Mouse (Mus musculus): ENCODE measurements around the gene Hoxc12. TPM values are rescaled to one million over a fixed set of nuclear protein-coding genes. Genes with fewer than 3 reads are reported as not detected.

Gene Hoxc12
- polyA plus RNA-seq, 1 experiment = 4.9 TPM

DNA sequence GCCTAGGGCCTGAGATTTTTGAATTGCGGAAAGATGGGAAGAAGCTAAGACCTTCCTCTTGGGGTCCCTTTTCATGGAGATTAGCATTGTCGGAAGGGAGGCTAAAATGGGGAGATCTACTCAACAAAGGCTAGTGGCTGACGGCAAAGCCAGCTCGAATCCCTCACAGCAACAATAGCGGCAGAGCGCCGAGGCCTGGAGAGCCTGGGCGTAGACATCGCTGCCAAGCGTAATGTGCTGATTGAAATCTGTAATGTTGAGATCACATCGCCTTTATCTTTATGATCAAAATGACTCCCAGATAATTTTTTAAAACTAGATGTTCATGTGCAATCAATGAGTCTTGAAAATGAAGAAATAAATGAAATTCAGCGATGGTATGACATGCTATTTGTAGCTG, 2.1 kb upstream of the Hoxc12 start:
- H3K79me2 ChIP-seq (ENCODE audit: control insufficient read depth, insufficient read depth) = no peaks in the 10 kb centered on the region
- H3K4me3 ChIP-seq (ENCODE audit: insufficient read depth, poor library complexity, severe bottlenecking) = no peak overlapping the region
- no peaks in the 10 kb centered on the region for H3K36me3 ChIP-seq (ENCODE audit: control insufficient read depth, insufficient read depth)
- no peaks in the 10 kb centered on the region for H3K79me3 ChIP-seq (ENCODE audit: low read depth)
- H3ac ChIP-seq (ENCODE audit: control insufficient read depth, insufficient read length, low read depth) = no peak overlapping the region
- H3K27me3 ChIP-seq (ENCODE audit: control insufficient read depth, insufficient read depth, insufficient read length) = no peaks in the 10 kb centered on the region
- TF ChIP-seq CTCF (IDR thresholded peaks at IDR 0.05; ENCODE audit: control insufficient read depth, insufficient read depth, insufficient read length) = no peak
- TF ChIP-seq CEBPB (IDR thresholded peaks at IDR 0.05; ENCODE audit: low read depth) = no peak
- TF ChIP-seq MYOD1 (IDR thresholded peaks at IDR 0.05; ENCODE audit: control insufficient read depth, insufficient read length, low read depth) = no peak
- no peak for TF ChIP-seq MAX (IDR thresholded peaks at IDR 0.05)
- no peak for TF ChIP-seq FOSL1 (IDR thresholded peaks at IDR 0.05; ENCODE audit: insufficient read depth, low read length, poor library complexity, severe bottlenecking)
- no peak for TF ChIP-seq USF1 (IDR thresholded peaks at IDR 0.05; ENCODE audit: low read depth)
- no peak for TF ChIP-seq MYOG (IDR thresholded peaks at IDR 0.05; ENCODE audit: control insufficient read depth, extremely low read depth, insufficient read length)

DNA sequence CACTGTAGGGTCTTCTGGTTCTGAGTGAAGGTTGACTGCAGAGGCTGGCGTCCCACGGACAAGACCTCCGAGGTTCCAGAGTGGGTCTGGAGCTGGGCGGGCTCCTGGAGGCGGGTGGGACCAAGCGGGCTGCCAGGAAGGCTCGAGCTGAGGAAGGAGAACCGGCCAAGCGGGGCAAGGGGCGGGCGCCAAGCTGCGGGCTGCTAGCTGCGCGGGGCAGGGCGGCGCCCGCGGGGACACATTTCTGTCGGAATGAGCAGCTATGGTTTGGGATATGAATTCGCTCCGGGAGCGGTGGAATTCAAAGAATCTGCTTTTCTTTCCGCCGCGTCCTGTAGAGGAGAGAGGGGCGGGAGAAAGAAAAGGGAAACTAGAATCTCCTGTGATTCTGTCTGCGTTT, 1.7 kb upstream of the Hoxc12 start:
- H3K27me3 ChIP-seq (ENCODE audit: control insufficient read depth, insufficient read depth, insufficient read length) = no peaks in the 10 kb centered on the region
- no peak for TF ChIP-seq USF1 (IDR thresholded peaks at IDR 0.05; ENCODE audit: low read depth)
- no peak for TF ChIP-seq MAX (IDR thresholded peaks at IDR 0.05)
- no peak for TF ChIP-seq FOSL1 (IDR thresholded peaks at IDR 0.05; ENCODE audit: insufficient read depth, low read length, poor library complexity, severe bottlenecking)
- no peak for TF ChIP-seq MYOG (IDR thresholded peaks at IDR 0.05; ENCODE audit: control insufficient read depth, extremely low read depth, insufficient read length)
- TF ChIP-seq MYOD1 (IDR thresholded peaks at IDR 0.05; ENCODE audit: control insufficient read depth, insufficient read length, low read depth) = no peak
- TF ChIP-seq CTCF (IDR thresholded peaks at IDR 0.05; ENCODE audit: control insufficient read depth, insufficient read depth, insufficient read length) = no peak
- TF ChIP-seq CEBPB (IDR thresholded peaks at IDR 0.05; ENCODE audit: low read depth) = no peak
- H3ac ChIP-seq (ENCODE audit: control insufficient read depth, insufficient read length, low read depth) = no peak overlapping the region
- no peaks in the 10 kb centered on the region for H3K36me3 ChIP-seq (ENCODE audit: control insufficient read depth, insufficient read depth)
- no peaks in the 10 kb centered on the region for H3K79me2 ChIP-seq (ENCODE audit: control insufficient read depth, insufficient read depth)
- no peak overlapping the region for H3K4me3 ChIP-seq (ENCODE audit: insufficient read depth, poor library complexity, severe bottlenecking)
- no peaks in the 10 kb centered on the region for H3K79me3 ChIP-seq (ENCODE audit: low read depth)

- no peaks in the 10 kb centered on the region for H3K79me2 ChIP-seq (ENCODE audit: control insufficient read depth, insufficient read depth)
- no peak for TF ChIP-seq CTCF (IDR thresholded peaks at IDR 0.05; ENCODE audit: control insufficient read depth, insufficient read depth, insufficient read length)
- H3ac ChIP-seq (ENCODE audit: control insufficient read depth, insufficient read length, low read depth) = no peak overlapping the region
- H3K27me3 ChIP-seq (ENCODE audit: control insufficient read depth, insufficient read depth, insufficient read length) = no peaks in the 10 kb centered on the region
- no peaks in the 10 kb centered on the region for H3K79me3 ChIP-seq (ENCODE audit: low read depth)
- no peaks in the 10 kb centered on the region for H3K36me3 ChIP-seq (ENCODE audit: control insufficient read depth, insufficient read depth)
- H3K4me3 ChIP-seq (ENCODE audit: insufficient read depth, poor library complexity, severe bottlenecking) = no peak overlapping the region
These were observed 594 bp downstream of the Hoxc12 start for GRCm38 (mm10) chr15:102937036-102937666.

DNA sequence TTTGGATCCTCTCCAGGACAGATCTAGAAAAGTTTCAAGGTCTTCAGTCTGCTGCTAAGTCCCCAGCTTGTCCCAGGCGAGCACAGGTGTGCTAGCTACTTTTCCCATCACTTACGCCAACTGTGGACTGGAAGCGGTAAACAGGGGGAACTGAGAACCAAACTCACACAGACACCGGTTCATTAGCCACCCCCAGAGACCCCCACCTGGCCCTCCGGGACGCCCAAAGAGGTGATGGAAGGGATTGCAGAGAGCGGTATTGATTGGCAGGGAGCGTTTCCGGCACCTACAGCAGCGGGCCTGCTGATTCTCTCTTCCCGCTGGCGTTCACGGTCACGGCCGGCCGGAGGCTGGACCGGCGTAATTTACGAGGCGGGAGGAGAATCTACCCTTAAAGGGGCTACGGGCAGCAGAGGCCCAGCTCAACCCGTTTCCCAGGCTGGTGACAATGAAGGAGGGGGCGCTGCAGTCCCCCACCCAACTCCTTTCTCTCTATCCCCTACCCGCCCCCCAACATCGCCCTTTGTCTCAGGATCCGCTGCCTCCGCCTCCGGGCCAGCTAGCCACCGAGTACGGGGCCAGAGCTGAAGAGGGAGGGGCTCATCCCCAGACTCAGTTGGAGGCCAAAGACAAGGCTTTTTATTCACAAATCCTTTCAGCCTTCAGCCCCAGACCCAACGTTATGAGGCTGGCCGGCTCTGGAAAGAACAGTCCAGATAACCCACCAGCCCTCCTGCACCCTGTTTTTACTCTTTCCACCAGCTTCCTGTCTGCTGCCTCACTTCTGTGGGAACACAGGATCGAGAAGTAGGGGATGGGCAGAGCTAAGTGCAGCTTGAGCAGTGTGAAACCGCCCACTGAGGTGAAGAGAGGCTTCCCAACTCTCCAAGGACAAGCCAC, 2.9 kb downstream of the Hoxc12 start:
- no peaks in the 10 kb centered on the region for H3K79me3 ChIP-seq (ENCODE audit: low read depth)
- H3K4me3 ChIP-seq (ENCODE audit: insufficient read depth, poor library complexity, severe bottlenecking) = no peak overlapping the region
- H3K27me3 ChIP-seq (ENCODE audit: control insufficient read depth, insufficient read depth, insufficient read length) = no peaks in the 10 kb centered on the region
- no peaks in the 10 kb centered on the region for H3K36me3 ChIP-seq (ENCODE audit: control insufficient read depth, insufficient read depth)
- no peak overlapping the region for H3ac ChIP-seq (ENCODE audit: control insufficient read depth, insufficient read length, low read depth)
- no peak for TF ChIP-seq CTCF (IDR thresholded peaks at IDR 0.05; ENCODE audit: control insufficient read depth, insufficient read depth, insufficient read length)
- TF ChIP-seq USF1 (IDR thresholded peaks at IDR 0.05; ENCODE audit: low read depth) = no peak
- no peaks in the 10 kb centered on the region for H3K79me2 ChIP-seq (ENCODE audit: control insufficient read depth, insufficient read depth)

- Histone ChIP-seq H3K27me3 (ENCODE audit: control insufficient read depth, insufficient read depth, insufficient read length) (no peaks in the 10 kb centered on the region), H3ac (ENCODE audit: control insufficient read depth, insufficient read length, low read depth) (peak overlapping the region; percentile 91)
These were observed 6.3 kb downstream of the Hoxc12 start for GRCm38 (mm10) chr15:102942739-102943467.

DNA sequence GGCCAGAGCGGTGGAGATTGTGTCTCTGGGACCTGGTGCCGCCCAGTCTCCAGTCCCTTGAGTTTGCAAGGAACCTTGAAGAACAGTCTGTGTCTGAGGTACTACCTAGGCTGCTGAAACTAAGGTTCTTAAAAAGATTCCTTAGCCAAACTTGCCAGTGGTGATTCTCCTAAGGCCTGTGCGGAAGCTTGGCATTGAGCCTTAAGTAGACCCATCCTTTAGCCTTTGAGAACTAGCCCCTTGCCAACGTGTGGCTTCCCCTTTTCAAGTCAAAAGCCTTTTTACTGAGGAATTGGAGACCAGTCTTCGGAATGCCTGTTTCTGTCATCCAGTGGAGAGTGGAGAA, 6.9 kb downstream of the Hoxc12 start:
- H3ac ChIP-seq (ENCODE audit: control insufficient read depth, insufficient read length, low read depth) = peak overlapping the region; percentile 91
- TF ChIP-seq MYOD1 (IDR thresholded peaks at IDR 0.05; ENCODE audit: control insufficient read depth, insufficient read length, low read depth) (no peak), USF1 (IDR thresholded peaks at IDR 0.05; ENCODE audit: low read depth) (no peak), CTCF (IDR thresholded peaks at IDR 0.05; ENCODE audit: control insufficient read depth, insufficient read depth, insufficient read length) (no peak), MAX (IDR thresholded peaks at IDR 0.05) (no peak), MYOG (IDR thresholded peaks at IDR 0.05; ENCODE audit: control insufficient read depth, extremely low read depth, insufficient read length) (no peak), FOSL1 (IDR thresholded peaks at IDR 0.05; ENCODE audit: insufficient read depth, low read length, poor library complexity, severe bottlenecking) (no peak), CEBPB (IDR thresholded peaks at IDR 0.05; ENCODE audit: low read depth) (no peak)
- H3K36me3 ChIP-seq (ENCODE audit: control insufficient read depth, insufficient read depth) = no peaks in the 10 kb centered on the region
- peaks cover 7% of the 10 kb centered on the region for H3K79me3 ChIP-seq (ENCODE audit: low read depth)
- H3K27me3 ChIP-seq (ENCODE audit: control insufficient read depth, insufficient read depth, insufficient read length) = no peaks in the 10 kb centered on the region
- peak overlapping the region; percentile 60 for H3K4me3 ChIP-seq (ENCODE audit: insufficient read depth, poor library complexity, severe bottlenecking)
- H3K79me2 ChIP-seq (ENCODE audit: control insufficient read depth, insufficient read depth) = peaks cover 8% of the 10 kb centered on the region

More at GRCm38 (mm10) chr15:102942739-102943467, 6.3 kb downstream of the Hoxc12 start:
- peaks cover 2% of the 10 kb centered on the region for H3K79me3 ChIP-seq (ENCODE audit: low read depth)
- peaks cover 2% of the 10 kb centered on the region for H3K79me2 ChIP-seq (ENCODE audit: control insufficient read depth, insufficient read depth)
- H3K4me3 ChIP-seq (ENCODE audit: insufficient read depth, poor library complexity, severe bottlenecking) = peak overlapping the region; percentile 60
- TF ChIP-seq CEBPB (IDR thresholded peaks at IDR 0.05; ENCODE audit: low read depth) (no peak), CTCF (IDR thresholded peaks at IDR 0.05; ENCODE audit: control insufficient read depth, insufficient read depth, insufficient read length) (peak; percentile 95), MAX (IDR thresholded peaks at IDR 0.05) (peak; percentile 64)
- H3K36me3 ChIP-seq (ENCODE audit: control insufficient read depth, insufficient read depth) = no peaks in the 10 kb centered on the region
